Mouse (Mus musculus) liver, embryonic 16.5 days (tissue): ENCODE data around the gene Unc5c. TPM values are rescaled to one million over a fixed set of nuclear protein-coding genes. Genes with fewer than 3 reads are reported as not detected.
A peak's percentile ranks its signal among the peaks of the same experiment; 100 is the strongest.

Experiments used
- ATAC-seq: fragments of 200-750 bp; cut with Nextera tagmentation; 2 replicates; pipeline ENCODE4 v1.8.0; 2017; ENCODE audit warnings: low read depth, mild to moderate bottlenecking, moderate number of reproducible peaks, moderate library complexity
- H3K27ac ChIP-seq: fragments of 300-500 bp; sonication (generic); 2 replicates; pipeline ENCODE4 v1.5.1; 2014; ENCODE audit warnings: mild to moderate bottlenecking, low read length
- H3K27me3 ChIP-seq: fragments of 300-500 bp; sonication (generic); 2 replicates; pipeline ENCODE4 v1.6.1; 2014; ENCODE audit warnings: low read depth, low read length, mixed read lengths; ENCODE audit not compliant: control insufficient read depth, insufficient read depth
- H3K36me3 ChIP-seq: fragments of 300-500 bp; sonication (generic); 2 replicates; pipeline ENCODE4 v1.6.1; 2014; ENCODE audit warnings: mild to moderate bottlenecking; ENCODE audit not compliant: control insufficient read depth, insufficient read depth
- H3K4me1 ChIP-seq: fragments of 300-500 bp; sonication (generic); 2 replicates; pipeline ENCODE4 v1.6.1; 2014; ENCODE audit warnings: low read depth, low read length, mixed read lengths; ENCODE audit not compliant: control insufficient read depth
- H3K4me2 ChIP-seq: fragments of 300-500 bp; sonication (generic); 2 replicates; pipeline ENCODE4 v1.6.1; 2014; ENCODE audit warnings: low read depth, low read length, mixed read lengths
- H3K4me3 ChIP-seq: fragments of 300-500 bp; sonication (generic); 2 replicates; pipeline ENCODE4 v1.5.1; 2014; ENCODE audit warnings: low read depth, mild to moderate bottlenecking, low read length
- H3K9ac ChIP-seq: fragments of 300-500 bp; sonication (generic); 2 replicates; pipeline ENCODE4 v1.6.1; 2014; ENCODE audit warnings: low read depth, low read length
- H3K9me3 ChIP-seq: fragments of 300-500 bp; sonication (generic); replicated peaks from 2 replicates; pipeline ENCODE4 v1.6.1; 2016; ENCODE audit warnings: low read length; ENCODE audit not compliant: control insufficient read depth
- WGBS: fragments of 180-500 bp; shearing (Covaris S2); extraction: QIAGEN DNeasy Blood & Tissue Kit; methylation state at CpG from one replicate; pipeline ENCODE4 v1.1.7; 2014; ENCODE audit not compliant: insufficient replicate concordance; 5-methylcytosine and 5-hydroxymethylcytosine counted together
- polyA plus RNA-seq: library from polyadenylated mRNA; unstranded; fragments of >200 nt; fragmentation: Nextera tagmentation; extraction: Ambion mirVana; gene quantifications from 2 replicates; pipeline ENCODE4 v1.2.1, GENCODE M21; 2015

The Unc5c gene
- 0.05 and 0.18 TPM in 2 replicates for polyA plus RNA-seq

- no peak within 1 kb of the TSS for H3K9ac ChIP-seq
- ATAC-seq = peak; percentile 37; the same call in 1 of the 2 replicates
Observed at GRCm38 (mm10) chr3:141465104-141465705, at the start of gene Unc5c. TSS of gene Unc5c (plus strand) at chr3:141465216.

GRCm38 (mm10) chr3:141457475-141457874 lies 7.5 kb upstream of the Unc5c start:
- no peak overlapping the region for H3K4me2 ChIP-seq
- H3K9ac ChIP-seq = no peak overlapping the region
- ATAC-seq = no peak
- H3K4me3 ChIP-seq = no peak overlapping the region
- no peaks in the 10 kb centered on the region; the same call in 1 of the 2 replicates for H3K9me3 ChIP-seq
- no peaks in the 10 kb centered on the region; the same call in 1 of the 2 replicates for H3K27me3 ChIP-seq
- WGBS = 60% methylated on average over 2 of the region's 2 CpGs
- H3K36me3 ChIP-seq = no peaks in the 10 kb centered on the region
- no peak overlapping the region for H3K27ac ChIP-seq
- H3K4me1 ChIP-seq = no peaks in the 10 kb centered on the region

More at GRCm38 (mm10) chr3:141465104-141465705, at the start of gene Unc5c:
- no peak within 1 kb of the TSS for H3K27ac ChIP-seq
- no peaks in the 10 kb centered on the region for H3K9me3 ChIP-seq
- H3K4me3 ChIP-seq = peak within 1 kb of the TSS; percentile 51
- no peaks in the 10 kb centered on the region for H3K4me1 ChIP-seq
- no peaks in the 10 kb centered on the region for H3K36me3 ChIP-seq
- WGBS = 1% methylated on average over 47 of the region's 61 CpGs
- H3K4me2 ChIP-seq = peak within 1 kb of the TSS; percentile 53
- H3K27me3 ChIP-seq = peaks cover 30% of the 10 kb centered on the region

DNA sequence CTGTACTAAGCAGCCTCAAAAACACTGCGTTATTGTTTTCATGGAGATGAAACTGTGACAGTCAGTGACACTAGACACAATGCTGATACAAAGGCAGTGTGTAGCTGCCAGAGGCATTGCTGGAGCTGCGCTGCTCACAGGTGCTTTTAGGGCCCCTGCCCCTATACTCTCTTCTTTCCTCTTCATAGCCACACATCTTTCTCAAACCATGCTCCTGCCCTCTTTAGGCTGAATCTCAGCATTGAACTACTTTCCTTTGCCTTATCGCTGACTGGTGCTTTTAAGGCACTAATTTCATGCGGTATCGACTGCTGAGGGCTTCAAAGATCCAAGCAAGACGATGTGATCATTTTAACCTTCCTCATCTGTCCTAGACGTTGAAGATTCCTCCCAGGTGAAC lies 2.5 kb upstream of the Unc5c start:
- Histone ChIP-seq H3K4me2 (no peak overlapping the region), H3K9me3 (no peaks in the 10 kb centered on the region; the same call in 1 of the 2 replicates), H3K4me3 (no peak overlapping the region), H3K27ac (no peak overlapping the region), H3K27me3 (peaks cover 30% of the 10 kb centered on the region), H3K36me3 (no peaks in the 10 kb centered on the region), H3K4me1 (no peaks in the 10 kb centered on the region), H3K9ac (no peak overlapping the region)
- 54% methylated on average over 7 of the region's 7 CpGs for WGBS
- ATAC-seq = no peak

DNA sequence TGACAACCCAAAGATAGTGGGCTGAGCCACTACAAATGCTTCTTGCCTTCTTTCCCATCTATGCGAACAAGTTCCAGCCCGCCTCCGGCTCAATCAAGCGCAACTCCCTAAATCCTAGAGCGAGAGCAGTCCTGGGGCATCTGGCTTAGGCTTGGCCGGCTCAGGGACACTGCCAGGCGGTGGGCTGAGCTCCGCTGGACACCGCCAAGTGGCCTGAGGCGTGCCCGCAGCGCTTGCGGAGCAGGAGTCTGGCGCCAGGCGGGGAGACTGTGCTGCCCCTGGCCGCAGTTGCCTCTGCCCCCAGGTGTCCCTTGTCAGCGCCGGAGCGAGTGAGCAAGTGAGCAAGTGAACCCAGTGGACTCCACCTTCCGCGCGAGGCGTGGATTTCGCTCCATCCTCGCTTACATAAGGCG lies 319 bp upstream of the Unc5c start:
- Histone ChIP-seq H3K9me3 (no peaks in the 10 kb centered on the region), H3K4me3 (peak overlapping the region; percentile 51), H3K4me1 (no peaks in the 10 kb centered on the region), H3K27ac (no peak overlapping the region), H3K9ac (no peak overlapping the region), H3K36me3 (no peaks in the 10 kb centered on the region), H3K4me2 (peak overlapping the region; percentile 53), H3K27me3 (peaks cover 30% of the 10 kb centered on the region)
- ATAC-seq = 0 out of 2 replicates have a peak, but pooled peaks have one; percentile 16
- 1% methylated on average over 25 of the region's 26 CpGs for WGBS

GRCm38 (mm10) chr3:141466061-141466460 lies 1.0 kb downstream of the Unc5c start:
- 2% methylated on average over 20 of the region's 20 CpGs for WGBS
- H3K27me3 ChIP-seq = peaks cover 30% of the 10 kb centered on the region
- ATAC-seq = no peak
- H3K36me3 ChIP-seq = no peaks in the 10 kb centered on the region
- H3K9me3 ChIP-seq = no peaks in the 10 kb centered on the region
- no peak overlapping the region for H3K27ac ChIP-seq
- H3K4me1 ChIP-seq = no peaks in the 10 kb centered on the region
- H3K9ac ChIP-seq = no peak overlapping the region
- H3K4me3 ChIP-seq = peak overlapping the region; percentile 51; the same call in 1 of the 2 replicates
- no peak overlapping the region for H3K4me2 ChIP-seq

DNA sequence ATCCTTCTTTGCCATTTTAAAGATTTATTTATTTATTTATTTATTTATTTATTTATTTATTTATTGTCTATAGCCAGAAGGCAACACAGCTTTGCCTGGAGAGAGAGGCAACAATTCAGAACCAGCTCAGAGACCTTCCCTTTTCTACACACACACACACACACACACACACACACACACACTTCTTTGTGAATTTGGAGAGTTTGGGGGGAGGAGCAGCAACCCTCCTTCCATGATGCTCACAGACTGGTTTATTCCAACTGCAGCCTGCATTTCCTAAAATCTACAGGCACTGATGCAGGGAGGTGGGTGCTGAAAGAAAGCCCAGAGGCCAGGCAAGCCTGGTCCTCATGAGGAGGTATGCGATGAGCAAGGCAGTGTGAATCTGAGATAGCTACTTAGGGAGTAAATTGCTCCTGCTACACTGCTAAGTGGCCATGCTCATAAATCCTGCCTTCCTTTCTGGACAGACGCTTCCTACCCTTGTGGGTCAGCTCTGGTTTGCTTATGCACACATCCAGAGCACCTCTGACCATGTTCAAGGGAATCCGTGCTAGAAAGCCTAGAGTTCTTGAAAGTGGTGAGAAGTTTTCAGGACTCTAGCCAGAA lies 1.8 kb downstream of the Unc5c start:
- H3K4me2 ChIP-seq = no peak overlapping the region
- 16% methylated on average over 3 of the region's 3 CpGs for WGBS

GRCm38 (mm10) chr3:141469338-141469737 lies 4.3 kb downstream of the Unc5c start:
- H3K9me3 ChIP-seq = no peaks in the 10 kb centered on the region
- H3K27me3 ChIP-seq = peaks cover 25% of the 10 kb centered on the region
- no peak overlapping the region for H3K4me3 ChIP-seq
- no peaks in the 10 kb centered on the region for H3K4me1 ChIP-seq
- no peak overlapping the region for H3K9ac ChIP-seq
- H3K36me3 ChIP-seq = no peaks in the 10 kb centered on the region
- 66% methylated on average over 2 of the region's 2 CpGs for WGBS
- H3K4me2 ChIP-seq = no peak overlapping the region
- ATAC-seq = no peak
- H3K27ac ChIP-seq = no peak overlapping the region

More for the DNA sequence above, 1.8 kb downstream of the Unc5c start:
- ATAC-seq = no peak
- H3K4me3 ChIP-seq = no peak overlapping the region
- H3K36me3 ChIP-seq = no peaks in the 10 kb centered on the region
- H3K9me3 ChIP-seq = no peaks in the 10 kb centered on the region
- no peak overlapping the region for H3K27ac ChIP-seq
- H3K9ac ChIP-seq = no peak overlapping the region
- no peaks in the 10 kb centered on the region for H3K4me1 ChIP-seq
- H3K27me3 ChIP-seq = peaks cover 30% of the 10 kb centered on the region

DNA sequence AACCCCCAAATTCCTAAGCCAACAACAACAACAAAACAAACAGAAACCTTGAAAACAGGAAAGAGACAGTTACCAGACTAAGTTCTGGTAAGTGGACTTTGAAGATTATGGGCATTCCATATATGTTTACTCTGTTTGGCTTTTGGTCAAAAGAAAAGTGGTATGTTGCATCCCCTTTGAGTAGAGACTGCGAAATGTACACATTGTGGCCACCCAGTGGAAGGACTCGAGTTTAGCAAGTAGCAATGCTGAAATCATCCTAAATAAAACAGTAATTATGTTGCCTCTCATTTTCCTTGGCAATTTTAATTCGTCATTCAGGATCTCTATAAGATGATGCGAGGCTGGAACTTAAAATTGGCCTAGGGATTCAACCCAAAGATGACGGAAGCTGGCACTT lies 8.2 kb downstream of the Unc5c start:
- H3K27ac ChIP-seq = no peak overlapping the region
- H3K4me1 ChIP-seq = no peaks in the 10 kb centered on the region
- ATAC-seq = no peak
- H3K9ac ChIP-seq = no peak overlapping the region
- H3K36me3 ChIP-seq = no peaks in the 10 kb centered on the region
- 41% methylated on average over 5 of the region's 5 CpGs for WGBS
- no peak overlapping the region for H3K4me3 ChIP-seq
- H3K27me3 ChIP-seq = no peaks in the 10 kb centered on the region
- H3K9me3 ChIP-seq = no peaks in the 10 kb centered on the region
- H3K4me2 ChIP-seq = no peak overlapping the region

- Histone ChIP-seq H3K4me3 (no peak overlapping the region), H3K4me2 (no peak overlapping the region), H3K36me3 (no peaks in the 10 kb centered on the region), H3K4me1 (no peaks in the 10 kb centered on the region), H3K9me3 (no peaks in the 10 kb centered on the region), H3K9ac (no peak overlapping the region), H3K27me3 (no peaks in the 10 kb centered on the region), H3K27ac (no peak overlapping the region)
- ATAC-seq = no peak
- 60% methylated on average over 5 of the region's 5 CpGs for WGBS
Observed at GRCm38 (mm10) chr3:141475389-141475788, 10.4 kb downstream of the Unc5c start.
